Mouse (Mus musculus): ENCODE results near the gene Scd1.

- TF ChIP-seq CTCF (IDR thresholded peaks at IDR 0.05; ENCODE audit: extremely low read depth, insufficient read depth, insufficient read length, insufficient replicate concordance) (no peak), POLR2A (IDR thresholded peaks at IDR 0.05; ENCODE audit: low read depth, low read length) (no peak)
These were observed 47.7 kb upstream of the Scd1 start for GRCm38 (mm10) chr19:44455356-44455755.

Data from spleen, adult 2 months (tissue).